Mouse (Mus musculus): Measurements from ENCODE around the gene Tnks2. TPM values are rescaled to one million over a fixed set of nuclear protein-coding genes. Genes with fewer than 3 reads are reported as not detected.
A peak's percentile ranks its signal among the peaks of the same experiment; 100 is the strongest.

Gene Tnks2
- polyA plus RNA-seq (2014; fragmentation: Nextera tagmentation; extraction: Ambion mirVana) = 76.7 and 79.5 TPM in 2 replicates

DNA sequence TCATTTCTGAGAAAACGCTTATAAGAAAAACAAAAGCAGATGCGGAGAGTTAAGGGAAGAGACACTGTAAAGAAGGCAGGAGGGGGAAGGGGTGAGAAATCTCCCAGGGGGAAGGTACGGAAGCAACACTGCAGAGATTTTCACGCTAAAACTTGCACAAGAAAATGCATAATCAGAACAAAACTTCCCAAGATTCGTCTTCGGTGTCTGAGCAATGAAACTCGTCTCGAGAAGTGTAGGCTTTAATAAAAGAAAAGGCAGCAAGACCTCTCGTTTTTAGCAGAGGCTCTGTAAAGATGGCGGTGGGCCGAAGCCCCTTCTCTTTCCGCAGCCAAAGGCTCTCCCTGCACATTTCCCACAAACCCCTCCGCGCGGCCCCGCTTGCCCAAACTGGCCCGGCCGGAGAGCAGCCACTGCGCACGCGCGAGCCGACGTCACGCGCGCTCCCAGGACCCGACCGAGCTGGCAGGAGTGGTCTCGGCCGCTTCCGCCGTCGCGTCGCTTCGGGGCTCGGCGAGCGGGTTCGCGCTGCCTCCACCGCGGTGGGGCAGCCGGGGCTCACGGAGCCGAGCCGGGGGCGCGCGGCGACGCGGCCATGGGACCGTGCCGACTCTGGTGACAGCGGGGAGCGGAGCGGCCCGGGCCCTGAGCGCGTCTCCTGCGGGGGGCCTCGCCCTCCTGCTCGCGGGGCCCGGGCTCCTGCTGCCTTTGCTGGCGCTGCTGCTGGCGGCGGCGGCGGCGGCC is at the start of gene Tnks2:
Tnks2 (plus strand) TSS at position 445 of the 744 bp plus-strand sequence.
- H3K4me2 ChIP-seq (ENCODE audit: low read depth, low read length) = peak within 1 kb of the TSS; percentile 67
- peak; percentile 98 for DNase-seq (ENCODE audit: low spot score)
- no peaks in the 10 kb centered on the region for H3K9me3 ChIP-seq (ENCODE audit: control insufficient read depth, low read length)
- WGBS = under 1% methylated on average over 26 of the region's 73 CpGs
- peaks cover 16% of the 10 kb centered on the region for H3K4me1 ChIP-seq (ENCODE audit: control insufficient read depth, insufficient read depth, low read length)
- no peaks in the 10 kb centered on the region for H3K27me3 ChIP-seq (replicated peaks; ENCODE audit: control insufficient read depth, insufficient read depth, low read length)
- peak within 1 kb of the TSS; percentile 99 for H3K9ac ChIP-seq (ENCODE audit: low read depth, low read length)
- H3K36me3 ChIP-seq (ENCODE audit: control insufficient read depth, insufficient read depth, low read length) = 0 out of 2 replicates have a peak, but pooled peaks cover 7% of the 10 kb centered on the region
- peak within 1 kb of the TSS; percentile 97 for H3K4me3 ChIP-seq (ENCODE audit: low read depth, low read length)
- peak within 1 kb of the TSS; percentile 99 for H3K27ac ChIP-seq (replicated peaks; ENCODE audit: low read depth, low read length)
- peak; percentile 97 for ATAC-seq (ENCODE audit: low read depth)

DNA sequence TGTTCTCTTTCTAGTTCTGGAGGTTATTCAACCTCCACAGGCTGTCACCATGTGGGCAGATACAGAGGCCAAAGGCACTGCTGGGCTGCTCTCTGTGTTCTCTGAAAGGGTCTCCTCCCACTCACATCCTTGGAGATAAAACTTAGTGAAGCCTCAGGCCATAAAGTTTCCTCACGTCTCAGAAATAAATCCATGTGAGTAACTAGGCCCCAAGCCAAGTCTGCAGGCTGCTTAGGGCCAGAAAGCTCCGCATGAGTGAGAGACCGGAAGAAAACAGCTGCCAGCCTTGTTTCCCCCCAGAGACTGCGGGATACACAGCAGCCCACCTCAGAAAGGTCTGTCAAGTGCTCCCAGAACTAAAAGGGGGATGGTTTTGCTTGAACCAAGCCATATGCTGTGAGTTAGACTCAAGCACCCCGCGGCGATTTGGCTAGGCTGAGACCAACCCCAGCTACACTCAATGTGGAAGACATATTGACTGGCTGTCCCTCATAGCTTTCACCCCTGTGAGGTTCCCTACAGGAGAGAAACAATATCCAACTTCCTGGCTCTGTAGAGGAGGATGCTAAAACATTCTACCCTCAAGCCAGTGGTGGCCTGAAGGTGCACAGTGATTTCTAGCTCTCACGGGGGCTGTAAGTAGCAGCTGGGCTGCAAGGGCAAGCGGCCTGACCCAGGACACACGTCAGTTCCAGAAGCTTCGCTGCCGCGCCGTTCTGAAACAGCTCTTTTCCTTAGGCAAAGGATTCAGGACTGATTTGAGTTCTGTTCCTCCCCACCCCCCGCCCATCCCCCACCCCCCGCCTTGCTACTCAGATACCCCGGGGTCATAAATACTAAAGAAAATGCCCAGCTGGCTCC is 43.9 kb upstream of the Tnks2 start:
- Histone ChIP-seq H3K9me3 (ENCODE audit: control insufficient read depth, low read length) (no peaks in the 10 kb centered on the region), H3K27me3 (replicated peaks; ENCODE audit: control insufficient read depth, insufficient read depth, low read length) (no peaks in the 10 kb centered on the region), H3K9ac (ENCODE audit: low read depth, low read length) (no peak overlapping the region), H3K4me2 (ENCODE audit: low read depth, low read length) (peak overlapping the region; percentile 7; the same call in 1 of the 2 replicates), H3K4me3 (ENCODE audit: low read depth, low read length) (no peak overlapping the region), H3K36me3 (ENCODE audit: control insufficient read depth, insufficient read depth, low read length) (no peaks in the 10 kb centered on the region), H3K27ac (replicated peaks; ENCODE audit: low read depth, low read length) (peak overlapping the region; percentile 74; the same call in 1 of the 2 replicates), H3K4me1 (ENCODE audit: control insufficient read depth, insufficient read depth, low read length) (peaks cover 11% of the 10 kb centered on the region)
- DNase-seq (ENCODE audit: low spot score) (peak; percentile 92), ATAC-seq (ENCODE audit: low read depth) (peak; percentile 84)
- 47% methylated on average over 17 of the region's 17 CpGs for WGBS

DNA sequence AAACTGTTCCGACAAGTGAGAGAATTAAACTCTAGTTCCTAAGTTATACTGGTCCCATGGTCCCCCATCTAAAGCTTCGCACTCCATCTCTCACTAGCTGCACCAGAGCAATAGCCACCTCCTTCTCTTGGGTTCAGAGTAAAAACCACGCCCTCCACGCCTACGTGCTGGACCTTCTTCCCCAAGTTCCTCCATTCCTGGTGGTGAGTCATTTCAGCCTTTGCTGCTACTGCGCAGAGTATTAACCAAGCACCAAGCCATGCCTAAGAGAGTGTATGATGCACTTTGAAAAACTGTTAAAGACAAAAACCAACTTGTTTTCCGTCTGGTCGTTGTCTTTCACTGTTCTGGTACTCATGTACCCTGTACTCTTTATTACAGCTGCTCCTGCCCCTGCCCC is 41.4 kb upstream of the Tnks2 start:
- Histone ChIP-seq H3K4me1 (ENCODE audit: control insufficient read depth, insufficient read depth, low read length) (peaks cover 11% of the 10 kb centered on the region), H3K4me2 (ENCODE audit: low read depth, low read length) (no peak overlapping the region), H3K27ac (replicated peaks; ENCODE audit: low read depth, low read length) (no peak overlapping the region), H3K27me3 (replicated peaks; ENCODE audit: control insufficient read depth, insufficient read depth, low read length) (no peaks in the 10 kb centered on the region), H3K4me3 (ENCODE audit: low read depth, low read length) (no peak overlapping the region), H3K9ac (ENCODE audit: low read depth, low read length) (no peak overlapping the region), H3K9me3 (ENCODE audit: control insufficient read depth, low read length) (no peaks in the 10 kb centered on the region), H3K36me3 (ENCODE audit: control insufficient read depth, insufficient read depth, low read length) (no peaks in the 10 kb centered on the region)
- 85% methylated on average over 8 of the region's 8 CpGs for WGBS
- DNase-seq (ENCODE audit: low spot score) (no peak), ATAC-seq (ENCODE audit: low read depth) (no peak)

DNA sequence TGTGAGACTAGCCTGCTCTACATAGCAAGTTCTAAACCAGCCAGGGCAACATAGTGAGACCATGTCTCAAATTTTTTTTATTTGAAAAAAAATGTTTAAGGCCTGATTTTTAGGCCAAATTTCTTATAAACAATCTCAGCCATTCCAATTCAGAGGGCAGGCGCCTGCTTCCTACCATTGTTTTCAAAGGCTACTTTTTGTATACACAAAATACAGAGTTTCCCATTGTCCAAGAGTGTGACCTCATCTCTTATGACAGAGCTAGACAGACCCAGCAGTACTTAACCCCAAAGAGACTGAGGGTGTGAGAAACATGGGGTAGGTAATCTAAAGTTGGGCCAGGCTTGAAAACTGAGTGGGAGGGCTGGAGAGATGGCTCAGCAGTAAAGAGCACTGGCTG is 40.6 kb upstream of the Tnks2 start:
- WGBS = 84% methylated on average over 1 of the region's 1 CpGs
- ATAC-seq (ENCODE audit: low read depth) (no peak), DNase-seq (ENCODE audit: low spot score) (no peak)

DNA sequence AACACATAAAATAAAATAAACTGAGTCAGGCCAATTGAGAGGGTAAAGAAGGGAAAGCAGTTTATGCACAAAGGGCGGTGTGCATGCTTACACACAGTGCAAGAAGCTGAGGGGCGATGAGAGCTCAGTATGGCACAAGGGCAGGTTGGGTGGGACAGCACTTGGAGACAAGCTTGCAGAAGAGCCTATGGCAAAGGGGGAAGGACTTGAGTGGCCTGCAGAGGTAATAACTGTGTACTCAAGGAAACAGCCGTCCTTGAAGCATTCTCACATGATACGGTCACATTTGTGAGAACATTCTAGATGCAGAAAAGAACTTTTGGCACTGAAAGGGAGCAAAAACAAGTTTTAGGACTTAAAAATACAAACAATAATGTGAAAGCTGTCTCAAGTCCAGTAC is 40.0 kb upstream of the Tnks2 start:
- H3K9me3 ChIP-seq (ENCODE audit: control insufficient read depth, low read length) = no peaks in the 10 kb centered on the region
- H3K27ac ChIP-seq (replicated peaks; ENCODE audit: low read depth, low read length) = no peak overlapping the region
- H3K4me1 ChIP-seq (ENCODE audit: control insufficient read depth, insufficient read depth, low read length) = peaks cover 11% of the 10 kb centered on the region
- no peak overlapping the region for H3K4me2 ChIP-seq (ENCODE audit: low read depth, low read length)
- H3K27me3 ChIP-seq (replicated peaks; ENCODE audit: control insufficient read depth, insufficient read depth, low read length) = no peaks in the 10 kb centered on the region
- H3K4me3 ChIP-seq (ENCODE audit: low read depth, low read length) = no peak overlapping the region
- no peaks in the 10 kb centered on the region for H3K36me3 ChIP-seq (ENCODE audit: control insufficient read depth, insufficient read depth, low read length)
- no peak overlapping the region for H3K9ac ChIP-seq (ENCODE audit: low read depth, low read length)
- no peak for DNase-seq (ENCODE audit: low spot score)
- ATAC-seq (ENCODE audit: low read depth) = no peak
- 90% methylated on average over 4 of the region's 4 CpGs for WGBS

More for the DNA sequence above, 40.6 kb upstream of the Tnks2 start:
- Histone ChIP-seq H3K27ac (replicated peaks; ENCODE audit: low read depth, low read length) (no peak overlapping the region), H3K9ac (ENCODE audit: low read depth, low read length) (no peak overlapping the region), H3K9me3 (ENCODE audit: control insufficient read depth, low read length) (no peaks in the 10 kb centered on the region), H3K27me3 (replicated peaks; ENCODE audit: control insufficient read depth, insufficient read depth, low read length) (no peaks in the 10 kb centered on the region), H3K4me1 (ENCODE audit: control insufficient read depth, insufficient read depth, low read length) (peaks cover 11% of the 10 kb centered on the region), H3K4me2 (ENCODE audit: low read depth, low read length) (no peak overlapping the region), H3K4me3 (ENCODE audit: low read depth, low read length) (no peak overlapping the region), H3K36me3 (ENCODE audit: control insufficient read depth, insufficient read depth, low read length) (no peaks in the 10 kb centered on the region)

DNA sequence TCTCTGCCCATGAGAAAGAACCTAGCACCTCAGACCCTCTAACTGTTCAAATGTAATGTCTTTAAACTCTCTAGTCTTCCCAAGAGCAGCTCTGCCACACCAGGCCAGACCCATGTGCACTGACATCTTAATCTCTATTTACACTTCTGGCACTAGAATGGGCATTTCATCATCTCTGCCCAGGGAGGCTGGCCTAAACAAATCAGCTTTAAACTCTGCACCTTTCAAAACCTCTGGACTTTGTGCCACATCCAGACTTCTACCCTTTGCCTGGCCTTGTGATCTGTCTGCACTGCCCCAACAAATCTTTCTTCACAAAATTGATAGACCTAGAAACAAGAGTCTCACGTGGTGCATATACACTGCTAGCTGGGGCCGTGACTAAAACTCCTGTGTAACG is 38.8 kb upstream of the Tnks2 start:
- WGBS = 75% methylated on average over 3 of the region's 3 CpGs
- Histone ChIP-seq H3K4me2 (ENCODE audit: low read depth, low read length) (no peak overlapping the region), H3K9ac (ENCODE audit: low read depth, low read length) (no peak overlapping the region), H3K27ac (replicated peaks; ENCODE audit: low read depth, low read length) (no peak overlapping the region), H3K27me3 (replicated peaks; ENCODE audit: control insufficient read depth, insufficient read depth, low read length) (no peaks in the 10 kb centered on the region), H3K9me3 (ENCODE audit: control insufficient read depth, low read length) (no peaks in the 10 kb centered on the region), H3K4me3 (ENCODE audit: low read depth, low read length) (no peak overlapping the region), H3K4me1 (ENCODE audit: control insufficient read depth, insufficient read depth, low read length) (peaks cover 4% of the 10 kb centered on the region), H3K36me3 (ENCODE audit: control insufficient read depth, insufficient read depth, low read length) (no peaks in the 10 kb centered on the region)
- DNase-seq (ENCODE audit: low spot score) (no peak), ATAC-seq (ENCODE audit: low read depth) (no peak)

DNA sequence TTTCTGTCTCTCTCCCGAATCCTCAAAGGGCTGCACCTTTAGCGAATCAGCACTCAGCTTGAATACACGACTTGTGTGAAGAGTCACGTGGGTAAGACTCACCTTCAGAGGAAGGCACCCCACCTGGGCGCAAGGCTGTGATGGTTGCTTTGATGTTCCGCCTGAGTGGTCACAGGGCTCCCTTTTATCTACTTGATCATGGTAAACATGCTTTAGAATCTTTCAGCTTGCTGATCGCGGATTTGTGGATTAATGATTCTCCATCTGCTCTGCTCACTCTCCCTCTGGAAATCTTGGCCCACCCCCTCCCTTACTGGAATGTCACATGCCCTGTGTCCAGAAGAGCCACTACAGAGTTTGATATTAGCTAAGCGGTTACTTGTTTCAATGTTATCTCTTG is 37.1 kb upstream of the Tnks2 start:
- no peak overlapping the region for H3K27ac ChIP-seq (replicated peaks; ENCODE audit: low read depth, low read length)
- no peak for DNase-seq (ENCODE audit: low spot score)

DNA sequence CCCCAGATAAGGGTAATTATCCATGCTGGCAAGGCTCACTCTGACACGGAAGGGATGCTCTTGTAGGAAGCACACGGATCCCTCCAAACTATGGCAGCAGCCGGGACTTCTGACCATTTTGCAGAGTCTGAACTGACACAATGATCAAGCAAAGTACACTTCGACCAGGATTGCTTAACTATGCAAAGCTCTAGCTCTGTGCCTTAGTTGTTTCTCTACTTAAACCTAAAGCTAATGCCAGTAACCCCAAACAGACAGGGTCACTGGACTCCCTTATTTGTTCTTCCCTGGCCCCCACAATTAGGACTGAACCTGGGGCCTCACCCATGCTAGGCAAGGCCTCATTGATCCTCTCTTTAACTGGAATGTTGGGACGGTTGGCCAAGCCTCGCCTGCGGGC is 33.7 kb upstream of the Tnks2 start:
- Histone ChIP-seq H3K27me3 (replicated peaks; ENCODE audit: control insufficient read depth, insufficient read depth, low read length) (no peaks in the 10 kb centered on the region), H3K4me3 (ENCODE audit: low read depth, low read length) (no peak overlapping the region), H3K36me3 (ENCODE audit: control insufficient read depth, insufficient read depth, low read length) (no peaks in the 10 kb centered on the region), H3K27ac (replicated peaks; ENCODE audit: low read depth, low read length) (no peak overlapping the region), H3K9me3 (ENCODE audit: control insufficient read depth, low read length) (no peaks in the 10 kb centered on the region), H3K4me2 (ENCODE audit: low read depth, low read length) (no peak overlapping the region), H3K4me1 (ENCODE audit: control insufficient read depth, insufficient read depth, low read length) (no peaks in the 10 kb centered on the region), H3K9ac (ENCODE audit: low read depth, low read length) (no peak overlapping the region)
- ATAC-seq (ENCODE audit: low read depth) = no peak
- DNase-seq (ENCODE audit: low spot score) = no peak
- WGBS = 84% methylated on average over 7 of the region's 7 CpGs

More for the DNA sequence above, 37.1 kb upstream of the Tnks2 start:
- Histone ChIP-seq H3K4me2 (ENCODE audit: low read depth, low read length) (no peak overlapping the region), H3K27me3 (replicated peaks; ENCODE audit: control insufficient read depth, insufficient read depth, low read length) (no peaks in the 10 kb centered on the region), H3K9ac (ENCODE audit: low read depth, low read length) (no peak overlapping the region), H3K4me1 (ENCODE audit: control insufficient read depth, insufficient read depth, low read length) (no peaks in the 10 kb centered on the region), H3K4me3 (ENCODE audit: low read depth, low read length) (no peak overlapping the region), H3K36me3 (ENCODE audit: control insufficient read depth, insufficient read depth, low read length) (no peaks in the 10 kb centered on the region), H3K9me3 (ENCODE audit: control insufficient read depth, low read length) (no peaks in the 10 kb centered on the region)
- no peak for ATAC-seq (ENCODE audit: low read depth)
- WGBS = 69% methylated on average over 9 of the region's 9 CpGs

Measured in embryonic facial prominence, embryonic 14.5 days (tissue).